Mouse (Mus musculus) gastrocnemius, adult 8-10 months (tissue): ENCODE data around the gene Trip6. TPM values are rescaled to one million over a fixed set of nuclear protein-coding genes. Genes with fewer than 3 reads are reported as not detected.

ENCODE experiments used
- DNase-seq, 2 experiments: peaks; one replicate each; pipeline ENCODE4 v3.0.0; 2022; ENCODE audit warnings: low spot score in 2 of 2
- total RNA-seq, 4 experiments: library from RNA; stranded (reverse); gene quantifications; 2 replicates each; pipeline ENCODE4 v1.2.4; 2022

The Trip6 gene
- total RNA-seq, result 1 to 10 TPM; 1.4 to 3.9 (median 2.1) TPM

DNA sequence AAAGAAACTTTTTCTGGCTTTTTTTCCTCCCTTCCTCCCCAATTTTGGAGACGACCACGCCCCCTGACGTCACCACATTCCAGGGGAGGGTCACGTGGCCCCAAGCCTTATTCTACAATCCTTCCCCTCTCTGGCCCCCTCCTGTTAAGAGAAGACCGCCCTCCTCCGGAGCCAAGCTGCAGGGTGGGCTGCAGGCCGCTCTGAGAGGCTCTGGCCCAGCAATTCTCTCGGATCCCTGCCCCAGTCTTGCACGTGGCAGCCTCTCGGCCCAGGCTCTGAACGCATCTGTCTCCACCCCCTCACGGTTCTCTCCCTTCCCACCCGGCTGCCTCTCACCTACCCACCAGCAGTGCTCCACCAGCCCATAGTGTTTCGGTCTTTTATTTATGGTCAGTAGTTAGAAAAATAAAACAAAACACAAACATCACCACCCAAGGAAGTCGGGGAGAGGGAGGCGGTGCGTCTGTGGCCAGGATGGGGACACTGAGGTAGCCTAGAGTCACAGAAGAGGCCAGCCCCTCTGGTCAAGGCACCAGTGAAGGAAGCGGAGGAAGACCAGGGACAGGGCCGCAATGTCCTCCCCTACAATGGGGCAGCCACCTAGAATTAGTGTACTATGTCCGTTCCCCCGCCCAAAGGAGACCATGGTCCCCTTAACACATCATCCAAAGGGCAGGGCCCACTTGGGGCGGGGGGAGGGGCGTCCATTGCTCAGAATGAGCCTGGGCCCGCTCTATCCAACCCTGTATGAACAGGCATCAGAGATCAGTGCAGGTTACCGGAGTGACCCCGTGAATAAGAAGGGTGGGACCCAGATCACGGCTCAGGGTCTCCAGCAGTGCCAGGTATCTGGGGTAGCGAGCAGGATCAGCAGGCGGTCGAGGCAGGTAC lies at the start of gene Trip6:
Gene Trip6, minus strand, starts transcription at position 212 of the 891 bp plus-strand sequence.
- DNase-seq, result peak; percentile 79 to 83

DNA sequence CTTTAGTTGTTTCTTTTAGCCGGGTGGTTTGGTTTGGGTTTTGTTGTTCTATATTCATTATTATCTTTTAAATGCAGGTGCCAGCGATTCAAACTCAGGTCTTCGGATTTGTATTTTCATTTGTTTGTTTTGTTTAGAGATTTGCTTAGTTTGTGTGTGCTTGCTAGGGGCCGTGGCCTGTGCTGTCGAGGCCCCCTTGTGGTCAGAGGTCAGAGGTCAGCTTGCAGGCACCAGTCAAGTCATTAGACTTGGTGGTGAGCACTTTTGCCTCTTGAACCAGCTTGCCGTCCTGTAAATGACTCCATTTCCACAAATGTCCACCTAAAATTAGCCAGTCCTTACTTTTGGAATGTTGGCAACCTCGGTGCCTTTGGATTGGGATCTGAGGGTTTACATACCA lies 44.2 kb upstream of the Trip6 start:
- DNase-seq, result no peak

DNA sequence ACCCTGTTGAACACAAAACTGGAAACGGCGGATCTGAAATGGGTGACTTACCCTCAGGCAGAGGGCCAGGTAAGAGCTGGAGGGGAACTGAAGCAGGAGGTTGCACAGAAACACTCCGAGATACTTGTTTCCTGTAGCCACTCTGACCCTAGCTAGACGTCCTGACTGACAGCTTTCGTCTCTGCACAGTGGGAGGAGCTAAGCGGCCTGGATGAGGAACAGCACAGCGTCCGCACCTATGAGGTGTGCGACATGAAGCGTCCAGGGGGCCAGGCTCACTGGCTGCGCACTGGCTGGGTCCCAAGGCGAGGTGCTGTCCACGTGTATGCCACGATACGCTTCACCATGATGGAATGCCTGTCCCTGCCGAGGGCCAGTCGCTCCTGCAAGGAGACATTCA lies 39.9 kb upstream of the Trip6 start:
- DNase-seq, result no peak

DNA sequence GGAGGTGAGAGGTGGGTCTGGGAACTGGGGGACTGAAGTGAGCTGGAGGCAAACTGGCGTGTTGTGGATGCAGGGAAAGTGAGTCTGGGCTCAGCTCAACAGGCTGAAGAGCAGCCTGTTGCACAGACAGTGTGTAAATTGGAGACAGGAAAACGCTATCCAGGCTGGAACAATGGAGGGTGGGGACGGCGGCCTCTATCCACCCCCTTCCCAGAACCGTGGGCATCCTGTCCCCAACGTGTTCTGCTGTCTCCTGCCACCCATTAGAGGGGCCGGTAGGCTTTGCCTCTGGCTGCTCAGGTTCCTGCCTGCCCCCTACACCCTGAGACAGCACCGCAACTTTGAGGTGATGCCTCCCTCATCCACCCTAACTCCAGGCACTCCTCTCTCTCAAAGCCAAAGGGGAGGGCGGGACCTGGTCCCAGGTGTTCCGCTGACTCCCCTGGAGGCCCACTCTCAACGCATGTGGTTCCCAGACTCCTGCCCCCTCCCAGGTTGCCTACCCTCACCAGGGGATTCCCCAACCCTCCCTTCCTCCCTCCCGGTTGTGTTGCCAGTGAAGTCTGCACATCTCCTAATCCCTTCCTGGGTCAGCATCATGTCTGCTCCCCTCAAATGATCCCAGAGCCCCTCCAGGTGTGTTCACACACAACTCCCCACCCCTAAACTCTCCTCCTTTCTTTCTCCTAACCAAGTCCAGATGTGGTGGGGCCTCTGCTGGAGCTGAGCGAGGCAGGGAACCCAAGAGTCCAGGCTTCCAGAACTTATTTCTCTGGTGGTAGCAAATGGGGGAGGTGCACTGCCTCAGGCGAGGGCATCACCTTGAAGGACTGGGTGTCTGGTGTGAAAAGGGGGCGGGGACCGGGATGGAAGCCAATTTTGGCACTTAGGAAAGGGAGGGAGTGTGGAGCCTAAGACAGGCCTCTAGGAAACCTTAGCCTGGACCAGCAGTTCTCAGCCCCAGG lies 38.1 kb upstream of the Trip6 start:
- DNase-seq, result no peak

DNA sequence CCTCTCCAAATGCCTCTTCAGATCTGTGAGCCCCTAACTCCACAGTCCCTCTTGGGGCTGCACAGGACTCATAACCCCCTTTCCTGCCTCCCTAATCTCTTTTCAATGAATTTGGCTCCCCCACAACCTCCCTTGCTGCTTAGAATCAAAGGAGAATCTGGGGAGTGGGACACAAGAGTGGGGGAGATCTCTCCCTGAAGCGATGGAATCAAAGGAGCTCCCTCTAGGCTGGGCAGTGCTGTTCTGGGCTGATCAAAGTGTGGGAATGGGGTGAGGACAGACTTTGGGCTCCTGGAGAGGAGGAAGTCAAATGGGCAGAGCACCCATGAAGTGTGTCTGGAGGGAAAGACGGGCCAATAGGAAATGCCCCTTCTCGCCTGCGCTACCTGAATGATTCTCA lies 37.2 kb upstream of the Trip6 start:
- no peak for DNase-seq

DNA sequence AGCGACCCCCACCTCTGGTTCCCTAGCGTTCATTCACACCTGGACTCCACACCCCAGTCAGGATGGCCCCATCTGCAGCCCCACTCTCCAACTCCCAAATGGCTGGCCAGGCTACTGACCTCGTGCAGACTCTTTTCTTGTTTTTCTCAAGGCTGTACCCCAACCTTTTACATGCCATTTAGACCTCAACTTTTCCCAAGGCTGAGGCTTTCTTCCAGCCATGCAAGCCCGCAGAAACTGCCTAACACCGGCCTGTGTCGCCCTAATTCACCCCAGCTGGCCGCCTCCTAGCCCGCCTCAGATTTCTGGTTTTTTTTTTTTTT lies 36.8 kb upstream of the Trip6 start:
- no peak for DNase-seq

DNA sequence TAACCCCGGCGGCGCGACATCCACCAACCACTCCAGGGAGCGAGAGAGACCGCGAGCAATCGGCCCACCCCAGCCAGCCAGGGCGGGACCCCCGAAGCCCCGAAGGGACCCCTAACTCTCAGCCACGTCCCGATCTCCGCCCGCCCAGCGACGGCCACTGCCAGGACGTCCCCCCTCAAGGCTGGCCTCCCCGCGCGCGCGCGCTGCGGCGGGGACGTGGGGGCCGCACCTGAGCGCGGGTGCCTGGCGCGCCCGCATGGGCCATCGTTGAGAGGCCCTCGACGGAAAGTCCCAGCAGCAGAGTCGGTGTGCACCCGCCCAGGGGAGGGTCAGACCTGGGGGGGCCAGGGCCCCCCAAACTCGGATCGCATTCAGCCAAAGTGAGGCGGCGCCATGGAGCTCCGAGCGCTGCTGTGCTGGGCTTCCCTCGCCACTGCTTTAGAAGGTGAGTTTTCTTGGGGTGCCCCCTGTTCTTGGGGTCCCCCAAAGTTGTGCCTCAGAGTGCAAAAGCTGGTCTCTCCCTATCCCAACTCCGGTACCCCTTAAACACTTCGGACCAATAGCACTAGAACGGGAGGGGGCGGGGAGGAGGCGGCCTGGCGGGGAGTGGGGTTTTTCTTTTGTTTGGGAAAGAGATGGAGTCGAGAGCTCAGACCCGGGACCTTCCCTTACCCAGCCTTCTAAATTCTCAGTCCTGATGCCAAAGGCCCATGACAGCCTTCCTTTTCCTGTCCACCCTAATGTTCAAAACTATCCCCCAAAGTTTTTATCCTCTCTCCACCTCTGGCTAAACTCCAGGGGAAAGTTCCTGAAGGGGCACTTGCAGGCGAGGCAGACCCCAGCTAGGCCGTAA lies 36.2 kb upstream of the Trip6 start:
- no peak for DNase-seq

DNA sequence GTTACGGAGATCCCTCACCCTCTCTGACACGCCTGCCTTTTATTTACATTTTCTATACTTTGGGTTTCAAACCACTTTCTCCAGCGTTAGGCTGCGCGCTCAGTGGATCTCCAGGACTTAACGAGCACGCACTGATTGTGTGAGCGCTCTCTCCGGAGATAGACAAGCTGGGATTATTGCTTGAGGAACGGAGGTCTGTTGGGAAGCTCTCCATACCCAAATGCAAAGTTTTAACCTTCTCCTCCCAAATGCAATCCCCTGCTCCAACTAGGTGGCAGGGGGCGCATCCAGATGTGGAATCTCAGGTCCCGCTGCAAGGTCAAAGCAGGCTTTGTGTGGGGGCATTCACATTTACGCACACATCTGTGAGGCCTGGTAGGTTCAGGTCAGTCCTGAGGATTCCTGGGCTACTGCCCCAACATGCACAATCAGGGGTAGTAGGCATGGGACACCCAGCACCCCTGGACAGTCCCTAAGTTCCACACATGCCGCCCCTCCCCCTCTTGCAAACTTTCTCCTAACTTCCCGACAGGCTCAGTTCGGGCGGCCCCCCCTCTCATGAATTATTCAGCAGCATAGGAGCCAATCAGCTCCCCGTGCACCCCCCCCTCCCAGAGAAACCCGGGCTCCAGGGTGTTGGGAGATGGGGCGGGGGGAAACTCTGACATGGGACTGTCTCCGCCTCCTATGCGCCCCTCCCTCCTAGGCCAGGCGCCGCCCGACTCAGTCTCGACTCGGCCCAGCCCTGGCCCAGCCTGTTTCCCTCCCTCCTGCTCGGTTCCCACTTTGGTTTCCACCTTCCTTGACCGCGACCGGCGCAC lies 35.4 kb upstream of the Trip6 start, which contains the start of gene Ephb4:
Gene Ephb4, plus strand, starts transcription at position 726 of the 821 bp plus-strand sequence.
- DNase-seq, result peak; percentile 78 to 90

DNA sequence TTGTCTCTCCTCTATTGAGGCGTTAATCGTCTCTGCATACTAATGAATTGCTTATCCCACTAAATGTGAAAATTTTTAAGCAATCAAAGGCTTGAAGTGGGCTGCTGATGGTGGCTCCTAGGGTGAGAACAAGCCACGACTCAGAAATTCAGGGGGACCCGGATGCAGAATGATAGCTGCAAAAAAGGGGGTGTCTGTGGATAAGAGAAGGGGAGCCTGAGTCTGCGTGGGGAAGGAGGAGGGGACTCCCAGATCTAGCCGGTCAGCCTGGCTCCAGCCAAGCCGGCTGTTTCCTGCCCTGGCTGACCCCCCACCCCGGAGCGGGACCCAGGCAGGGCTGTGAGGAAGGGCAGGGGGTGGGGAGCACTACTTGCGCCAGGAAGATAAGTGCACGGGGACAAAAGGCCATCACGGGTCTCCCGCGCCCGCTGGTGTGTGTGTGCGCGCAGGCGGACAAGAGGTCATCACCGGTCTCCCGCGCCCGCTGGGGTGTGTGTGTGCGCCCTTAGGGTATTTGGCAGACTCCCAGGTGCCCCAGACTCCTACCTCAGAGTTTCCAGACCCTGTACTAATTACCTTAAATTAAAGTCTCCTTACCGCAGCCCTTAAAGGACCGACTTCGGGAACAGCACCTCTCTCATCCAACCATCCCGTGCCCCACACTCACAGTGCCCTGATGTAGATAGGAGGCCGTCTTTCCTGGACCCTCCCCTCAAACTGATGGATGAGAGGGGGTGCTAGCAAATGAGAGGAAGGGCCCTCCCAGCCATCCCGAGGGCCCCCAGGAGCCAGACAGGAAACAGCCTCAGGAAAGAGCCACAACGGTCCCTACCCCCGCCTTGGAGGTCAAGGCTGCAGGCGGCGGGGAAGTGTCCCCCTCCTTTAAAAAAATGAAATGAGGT lies 34.5 kb upstream of the Trip6 start:
- DNase-seq, result peak in 1 of 2 experiments; percentile 21

DNA sequence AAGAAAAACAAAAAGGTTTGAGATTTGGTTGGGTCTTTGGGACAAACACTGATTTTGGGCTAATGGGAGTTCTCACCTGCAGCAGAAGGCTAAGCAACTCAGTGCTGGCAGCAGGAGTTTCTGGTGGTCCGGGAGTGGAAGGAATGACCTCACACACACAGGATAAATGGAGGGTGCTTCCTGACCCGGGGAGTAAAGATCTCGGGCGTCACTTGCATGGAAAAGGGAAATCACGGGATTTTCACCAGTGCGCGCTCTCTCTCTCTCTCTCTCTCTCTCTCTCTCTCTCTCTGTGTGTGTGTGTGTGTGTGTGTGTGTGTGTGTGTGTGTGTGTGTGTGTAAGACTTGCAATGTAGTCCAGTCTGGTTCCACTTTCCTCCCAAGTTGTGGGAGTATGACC lies 33.7 kb upstream of the Trip6 start:
- DNase-seq, result no peak

DNA sequence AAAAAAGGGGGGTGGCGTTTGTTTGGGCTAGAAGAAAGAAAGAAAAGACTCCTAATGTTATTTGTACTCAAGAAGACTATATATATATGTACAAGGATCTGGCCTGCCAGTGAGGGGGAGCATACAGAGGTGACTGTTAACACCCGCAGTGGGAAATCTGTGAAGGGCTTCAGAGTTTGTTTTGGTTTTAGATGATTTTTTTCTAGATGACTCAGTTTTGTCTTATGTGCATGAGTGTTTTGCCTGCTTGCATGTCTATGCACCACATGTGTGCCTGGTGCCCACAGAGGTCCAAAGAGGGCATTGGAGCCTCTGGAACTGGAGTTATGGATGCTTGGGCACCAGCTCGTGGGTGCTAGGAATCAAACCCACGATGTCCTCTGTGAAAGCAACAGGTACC lies 32.8 kb upstream of the Trip6 start:
- no peak for DNase-seq

DNA sequence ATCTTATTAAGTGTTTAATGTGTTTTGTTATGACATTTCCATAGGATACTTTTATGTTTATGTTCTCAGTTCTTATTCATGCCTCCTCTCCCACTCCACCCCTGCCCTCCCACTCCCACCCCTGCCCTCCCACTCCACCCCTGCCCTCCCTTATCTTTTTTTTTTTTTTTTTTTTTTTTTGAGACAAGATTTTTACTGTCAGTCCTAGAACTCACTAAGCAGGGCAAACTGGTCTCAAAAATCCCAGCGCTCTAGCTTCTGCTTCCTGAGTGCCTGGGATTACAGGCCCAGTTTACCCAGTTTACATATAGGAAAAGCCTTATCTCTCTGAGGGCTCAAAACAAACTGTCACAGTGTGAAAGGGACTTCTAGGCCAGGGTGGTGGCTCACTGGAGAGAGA lies 32.2 kb upstream of the Trip6 start:
- DNase-seq, result no peak

DNA sequence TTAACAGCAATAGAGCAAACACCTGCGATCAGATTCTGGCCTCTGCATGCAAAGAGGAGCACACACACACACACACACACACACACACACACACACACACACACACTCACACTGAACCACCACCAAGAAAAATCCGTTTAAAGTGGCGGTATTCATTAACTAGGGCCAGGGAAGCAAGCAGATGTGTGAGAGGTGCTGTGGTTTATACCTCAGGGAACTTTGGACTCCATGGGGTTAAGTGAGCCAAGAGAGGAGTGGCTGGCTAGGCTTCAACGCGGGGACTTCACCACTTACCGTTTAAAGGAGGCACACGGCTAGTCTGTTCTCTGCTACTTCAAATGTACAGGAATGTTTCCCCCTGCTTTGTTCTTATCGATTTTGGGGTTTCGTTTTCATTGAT lies 31.6 kb upstream of the Trip6 start:
- no peak for DNase-seq

DNA sequence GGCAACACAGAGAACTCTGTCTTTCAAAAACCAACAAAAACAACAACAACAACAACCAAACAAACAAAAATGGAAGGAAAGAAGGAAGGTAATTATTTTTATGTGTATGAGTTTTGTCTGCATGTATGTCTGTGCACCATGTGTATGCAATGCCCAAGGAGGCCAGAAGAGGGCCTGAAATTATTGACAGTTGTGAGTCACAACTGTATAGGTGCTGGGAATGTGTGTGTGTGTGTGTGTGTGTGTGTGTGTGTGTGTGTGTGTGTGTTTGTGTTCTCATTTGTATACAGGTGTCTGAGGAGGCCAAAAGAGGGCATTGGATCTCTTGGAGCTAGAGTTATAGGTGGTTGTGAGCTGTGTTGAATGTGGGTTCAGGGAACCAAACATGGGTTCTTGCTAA lies 29.7 kb upstream of the Trip6 start:
- no peak for DNase-seq

DNA sequence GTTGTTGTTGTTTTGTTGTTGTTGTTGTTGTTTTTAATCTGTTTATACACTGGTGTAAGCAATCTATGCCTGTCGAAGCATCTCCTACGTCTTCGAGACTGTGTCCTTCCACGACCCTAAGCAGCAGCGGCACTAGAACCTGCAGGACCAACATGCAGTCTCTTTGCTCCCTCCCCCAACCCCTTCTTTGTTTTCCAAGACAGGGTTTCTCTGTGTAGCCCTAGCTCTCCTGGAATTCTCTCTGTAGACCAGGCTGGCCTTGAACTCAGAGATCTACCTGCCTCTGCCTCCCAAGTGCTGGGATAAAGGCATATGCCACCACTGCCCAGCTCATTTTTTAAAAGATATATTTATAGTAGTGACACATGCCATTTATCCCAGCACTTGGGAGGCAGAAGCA lies 29.2 kb upstream of the Trip6 start:
- DNase-seq, result no peak

DNA sequence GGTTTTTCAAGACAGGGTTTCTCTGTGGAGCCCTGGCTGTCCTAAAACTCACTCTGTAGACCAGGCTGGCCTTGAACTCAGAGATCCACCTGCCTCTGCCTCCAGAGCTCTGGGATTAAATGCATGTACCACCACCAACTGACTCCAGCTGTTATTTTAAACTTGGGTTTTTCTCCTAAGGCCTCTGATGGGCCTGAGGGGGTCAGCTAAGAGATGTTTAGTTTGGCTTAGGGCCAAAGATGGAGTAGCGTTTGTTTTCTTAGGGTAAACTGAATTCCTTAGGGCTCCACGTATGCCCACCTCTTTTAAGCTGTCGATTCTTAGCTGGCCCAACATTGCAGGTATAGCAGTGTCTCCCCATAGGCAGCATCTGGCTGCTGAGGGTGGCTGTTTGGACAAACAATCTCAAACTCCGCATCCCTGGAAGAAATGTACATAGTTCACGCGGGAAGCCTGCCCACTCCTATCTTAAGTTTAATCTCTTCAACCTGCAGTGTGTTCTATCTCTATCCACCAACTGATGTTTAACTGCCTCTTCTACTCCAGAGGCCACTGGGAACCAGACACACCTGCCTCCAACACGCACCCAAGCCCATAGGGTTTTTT lies 28.3 kb upstream of the Trip6 start:
- no peak for DNase-seq

DNA sequence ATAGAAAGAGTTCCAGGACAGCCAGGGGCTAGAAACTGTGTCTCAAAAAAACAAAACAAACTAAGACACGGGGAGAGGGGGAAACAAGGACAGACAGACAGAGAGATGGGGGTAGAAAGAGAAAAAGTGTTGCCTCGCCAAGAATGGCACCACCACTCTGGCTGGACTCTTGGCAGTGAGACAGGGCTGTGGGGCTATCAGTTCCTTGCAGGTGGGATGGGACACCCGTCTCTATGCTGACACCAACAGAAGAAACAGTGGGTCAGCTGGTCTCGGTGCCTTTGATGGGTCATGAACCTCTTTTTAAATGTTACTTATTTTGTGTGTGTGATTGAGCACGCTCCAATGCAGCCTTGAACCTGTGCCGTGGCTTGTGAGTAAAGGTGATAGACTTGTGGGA lies 26.0 kb upstream of the Trip6 start:
- DNase-seq, result no peak

DNA sequence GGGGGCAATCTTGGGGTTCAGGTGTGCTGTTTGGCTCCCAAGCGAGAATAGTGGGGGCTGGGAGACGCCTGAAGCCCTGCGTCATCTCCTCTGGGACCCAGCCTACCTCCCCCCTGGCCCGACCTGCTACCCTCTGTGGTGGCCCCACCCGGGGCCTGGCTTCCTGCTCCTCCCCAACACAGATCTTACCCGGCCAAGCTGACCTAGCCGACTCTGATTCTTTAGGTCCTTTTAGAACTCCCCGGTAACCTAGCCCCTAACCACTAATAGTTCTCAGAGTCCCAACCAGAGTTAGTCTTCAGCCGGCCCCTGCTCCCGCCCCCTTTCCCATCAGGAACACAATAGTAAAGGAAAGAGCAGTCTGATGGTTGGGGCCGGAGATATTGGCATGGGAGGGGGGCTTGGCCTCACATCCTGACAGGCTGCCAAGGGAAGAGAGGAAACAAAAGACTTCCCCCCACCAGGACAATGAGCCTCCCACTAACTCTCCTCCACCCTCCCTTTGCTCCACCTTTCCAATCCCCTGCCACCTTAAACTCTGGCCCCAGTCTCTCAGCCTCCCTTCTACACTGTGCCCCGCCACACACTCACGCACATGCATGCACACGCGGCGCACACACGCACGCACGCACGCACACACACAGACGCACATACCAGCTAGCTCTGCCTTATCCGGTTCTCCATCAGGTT lies 25.2 kb upstream of the Trip6 start:
- DNase-seq, result peak in 1 of 2 experiments; percentile 32
